Mouse (Mus musculus): ENCODE data around the gene Neurl3.
A peak's percentile ranks its signal among the peaks of the same experiment; 100 is the strongest.

GRCm38 (mm10) chr1:36279202-36279601 lies 4.7 kb upstream of the Neurl3 start:
- TF ChIP-seq CTCF (conservative IDR thresholded peaks at IDR 0.05 in 1 of 2, IDR thresholded peaks at IDR 0.05 in 1 of 2; ENCODE audit: low read depth in 2 of 2, low read length in 2 of 2) (peak; percentile 79 to 94), POLR2A (IDR thresholded peaks at IDR 0.05; ENCODE audit: low read depth, low read length) (no peak), USF1 (IDR thresholded peaks at IDR 0.05; ENCODE audit: low read depth, low read length) (no peak), JUN (IDR thresholded peaks at IDR 0.05; ENCODE audit: insufficient read depth, low read depth, low read length) (no peak)
